Mouse (Mus musculus): ENCODE measurements around the gene Muc13. TPM values are rescaled to one million over a fixed set of nuclear protein-coding genes. Genes with fewer than 3 reads are reported as not detected.

The Muc13 gene
- polyA plus RNA-seq, 1 experiment from 2014 or later = 0.07 TPM

GRCm38 (mm10) chr16:33829842-33830511 lies 36.1 kb downstream of the Muc13 start:
- Histone ChIP-seq H3K9ac (replicated peaks; ENCODE audit: low read depth, low read length) (peak overlapping the region; percentile 55), H3K4me1 (ENCODE audit: control insufficient read depth, insufficient read depth, low read length) (peaks cover 27% of the 10 kb centered on the region; the same call in 1 of the 2 replicates), H3K9me3 (ENCODE audit: control insufficient read depth, low read length) (no peaks in the 10 kb centered on the region), H3K27ac (ENCODE audit: low read depth, low read length) (0 out of 2 replicates have a peak overlapping the region, but pooled peaks have one; percentile 28), H3K4me3 (ENCODE audit: low read depth, low read length) (peak overlapping the region; percentile 70), H3K36me3 (ENCODE audit: control insufficient read depth, insufficient read depth, low read length) (no peaks in the 10 kb centered on the region), H3K27me3 (ENCODE audit: control insufficient read depth, insufficient read depth, low read length) (peaks cover 18% of the 10 kb centered on the region), H3K4me2 (ENCODE audit: low read depth, low read length) (peak overlapping the region; percentile 99)
- 0% methylated on average over 53 of the region's 76 CpGs for WGBS
- peak; percentile 56 for ATAC-seq (ENCODE audit: low read depth)

- Histone ChIP-seq H3K4me3 (ENCODE audit: low read depth, low read length) (peak overlapping the region; percentile 70), H3K27ac (ENCODE audit: low read depth, low read length) (no peak overlapping the region), H3K36me3 (ENCODE audit: control insufficient read depth, insufficient read depth, low read length) (no peaks in the 10 kb centered on the region), H3K4me2 (ENCODE audit: low read depth, low read length) (peak overlapping the region; percentile 99), H3K9me3 (ENCODE audit: control insufficient read depth, low read length) (no peaks in the 10 kb centered on the region), H3K9ac (replicated peaks; ENCODE audit: low read depth, low read length) (no peak overlapping the region), H3K4me1 (ENCODE audit: control insufficient read depth, insufficient read depth, low read length) (peaks cover 27% of the 10 kb centered on the region; the same call in 1 of the 2 replicates), H3K27me3 (ENCODE audit: control insufficient read depth, insufficient read depth, low read length) (peaks cover 18% of the 10 kb centered on the region)
- WGBS = 3% methylated on average over 18 of the region's 18 CpGs
- ATAC-seq (ENCODE audit: low read depth) = no peak
These were observed 36.8 kb downstream of the Muc13 start for GRCm38 (mm10) chr16:33830512-33831105.

GRCm38 (mm10) chr16:33832057-33832456 lies 38.2 kb downstream of the Muc13 start:
- Histone ChIP-seq H3K4me1 (ENCODE audit: control insufficient read depth, insufficient read depth, low read length) (peaks cover 27% of the 10 kb centered on the region; the same call in 1 of the 2 replicates), H3K9ac (replicated peaks; ENCODE audit: low read depth, low read length) (no peak overlapping the region), H3K9me3 (ENCODE audit: control insufficient read depth, low read length) (no peaks in the 10 kb centered on the region), H3K4me3 (ENCODE audit: low read depth, low read length) (no peak overlapping the region), H3K36me3 (ENCODE audit: control insufficient read depth, insufficient read depth, low read length) (no peaks in the 10 kb centered on the region), H3K4me2 (ENCODE audit: low read depth, low read length) (no peak overlapping the region), H3K27ac (ENCODE audit: low read depth, low read length) (no peak overlapping the region), H3K27me3 (ENCODE audit: control insufficient read depth, insufficient read depth, low read length) (peaks cover 18% of the 10 kb centered on the region)
- WGBS = 33% methylated on average over 6 of the region's 6 CpGs
- ATAC-seq (ENCODE audit: low read depth) = no peak

GRCm38 (mm10) chr16:33832728-33833428 lies 39.0 kb downstream of the Muc13 start:
- 0 out of 2 replicates have a peak overlapping the region, but pooled peaks have one; percentile 16 for H3K9ac ChIP-seq (replicated peaks; ENCODE audit: low read depth, low read length)
- 2% methylated on average over 21 of the region's 21 CpGs for WGBS
- peaks cover 27% of the 10 kb centered on the region; the same call in 1 of the 2 replicates for H3K4me1 ChIP-seq (ENCODE audit: control insufficient read depth, insufficient read depth, low read length)
- peak; percentile 26; the same call in 1 of the 2 replicates for ATAC-seq (ENCODE audit: low read depth)
- peaks cover 18% of the 10 kb centered on the region for H3K27me3 ChIP-seq (ENCODE audit: control insufficient read depth, insufficient read depth, low read length)
- H3K36me3 ChIP-seq (ENCODE audit: control insufficient read depth, insufficient read depth, low read length) = no peaks in the 10 kb centered on the region
- peak overlapping the region; percentile 38; the same call in 1 of the 2 replicates for H3K4me2 ChIP-seq (ENCODE audit: low read depth, low read length)
- peak overlapping the region; percentile 5; the same call in 1 of the 2 replicates for H3K4me3 ChIP-seq (ENCODE audit: low read depth, low read length)
- H3K27ac ChIP-seq (ENCODE audit: low read depth, low read length) = peak overlapping the region; percentile 39; the same call in 1 of the 2 replicates
- H3K9me3 ChIP-seq (ENCODE audit: control insufficient read depth, low read length) = no peaks in the 10 kb centered on the region

GRCm38 (mm10) chr16:33833429-33833753 lies 39.6 kb downstream of the Muc13 start:
- H3K9me3 ChIP-seq (ENCODE audit: control insufficient read depth, low read length) = no peaks in the 10 kb centered on the region
- H3K4me2 ChIP-seq (ENCODE audit: low read depth, low read length) = peak overlapping the region; percentile 38; the same call in 1 of the 2 replicates
- H3K9ac ChIP-seq (replicated peaks; ENCODE audit: low read depth, low read length) = no peak overlapping the region
- peaks cover 27% of the 10 kb centered on the region; the same call in 1 of the 2 replicates for H3K4me1 ChIP-seq (ENCODE audit: control insufficient read depth, insufficient read depth, low read length)
- WGBS = 6% methylated on average over 5 of the region's 5 CpGs
- no peak overlapping the region for H3K4me3 ChIP-seq (ENCODE audit: low read depth, low read length)
- peaks cover 18% of the 10 kb centered on the region for H3K27me3 ChIP-seq (ENCODE audit: control insufficient read depth, insufficient read depth, low read length)
- peak overlapping the region; percentile 39; the same call in 1 of the 2 replicates for H3K27ac ChIP-seq (ENCODE audit: low read depth, low read length)
- no peak for ATAC-seq (ENCODE audit: low read depth)
- no peaks in the 10 kb centered on the region for H3K36me3 ChIP-seq (ENCODE audit: control insufficient read depth, insufficient read depth, low read length)

GRCm38 (mm10) chr16:33833781-33834482 lies 40.1 kb downstream of the Muc13 start:
- Histone ChIP-seq H3K4me1 (ENCODE audit: control insufficient read depth, insufficient read depth, low read length) (peaks cover 27% of the 10 kb centered on the region; the same call in 1 of the 2 replicates), H3K9ac (replicated peaks; ENCODE audit: low read depth, low read length) (peak overlapping the region; percentile 39; the same call in 1 of the 2 replicates), H3K9me3 (ENCODE audit: control insufficient read depth, low read length) (no peaks in the 10 kb centered on the region), H3K4me2 (ENCODE audit: low read depth, low read length) (peak overlapping the region; percentile 38; the same call in 1 of the 2 replicates), H3K4me3 (ENCODE audit: low read depth, low read length) (no peak overlapping the region), H3K27me3 (ENCODE audit: control insufficient read depth, insufficient read depth, low read length) (peaks cover 18% of the 10 kb centered on the region), H3K36me3 (ENCODE audit: control insufficient read depth, insufficient read depth, low read length) (no peaks in the 10 kb centered on the region), H3K27ac (ENCODE audit: low read depth, low read length) (peak overlapping the region; percentile 28; the same call in 1 of the 2 replicates)
- WGBS = 3% methylated on average over 25 of the region's 25 CpGs
- ATAC-seq (ENCODE audit: low read depth) = no peak

GRCm38 (mm10) chr16:33836676-33837075 lies 42.8 kb downstream of the Muc13 start:
- Histone ChIP-seq H3K27ac (ENCODE audit: low read depth, low read length) (no peak overlapping the region), H3K4me3 (ENCODE audit: low read depth, low read length) (no peak overlapping the region), H3K9me3 (ENCODE audit: control insufficient read depth, low read length) (no peaks in the 10 kb centered on the region), H3K36me3 (ENCODE audit: control insufficient read depth, insufficient read depth, low read length) (no peaks in the 10 kb centered on the region), H3K9ac (replicated peaks; ENCODE audit: low read depth, low read length) (no peak overlapping the region), H3K4me1 (ENCODE audit: control insufficient read depth, insufficient read depth, low read length) (peaks cover 19% of the 10 kb centered on the region; the same call in 1 of the 2 replicates), H3K27me3 (ENCODE audit: control insufficient read depth, insufficient read depth, low read length) (peaks cover 6% of the 10 kb centered on the region; the same call in 1 of the 2 replicates), H3K4me2 (ENCODE audit: low read depth, low read length) (no peak overlapping the region)
- no peak for ATAC-seq (ENCODE audit: low read depth)
- WGBS = 82% methylated on average over 3 of the region's 3 CpGs

- Histone ChIP-seq H3K27ac (ENCODE audit: low read depth, low read length) (no peak overlapping the region), H3K9me3 (ENCODE audit: control insufficient read depth, low read length) (no peaks in the 10 kb centered on the region), H3K4me2 (ENCODE audit: low read depth, low read length) (no peak overlapping the region), H3K27me3 (ENCODE audit: control insufficient read depth, insufficient read depth, low read length) (peaks cover 6% of the 10 kb centered on the region; the same call in 1 of the 2 replicates), H3K36me3 (ENCODE audit: control insufficient read depth, insufficient read depth, low read length) (no peaks in the 10 kb centered on the region), H3K4me3 (ENCODE audit: low read depth, low read length) (no peak overlapping the region), H3K4me1 (ENCODE audit: control insufficient read depth, insufficient read depth, low read length) (peaks cover 19% of the 10 kb centered on the region; the same call in 1 of the 2 replicates), H3K9ac (replicated peaks; ENCODE audit: low read depth, low read length) (no peak overlapping the region)
- ATAC-seq (ENCODE audit: low read depth) = no peak
- 76% methylated on average over 3 of the region's 3 CpGs for WGBS
These were observed 43.4 kb downstream of the Muc13 start for GRCm38 (mm10) chr16:33837191-33837590.
